Mouse (Mus musculus) ES-E14 (cell line): ENCODE measurements around the gene Abhd11. TPM values are rescaled to one million over a fixed set of nuclear protein-coding genes. Genes with fewer than 3 reads are reported as not detected.

Source experiments
- DNase-seq: peaks from one replicate; pipeline ENCODE4 v3.0.0-alpha.2; 2013; ENCODE audit warnings: low read depth, low spot score
- H3K27ac ChIP-seq: 2 replicates; pipeline ENCODE4 v1.5.1; 2012; ENCODE audit warnings: low read depth, mild to moderate bottlenecking, low read length, moderate library complexity, mixed read lengths; ENCODE audit not compliant: poor library complexity, insufficient read depth, severe bottlenecking
- H3K36me3 ChIP-seq: 2 replicates; pipeline ENCODE4 v1.6.1; 2012; ENCODE audit warnings: mild to moderate bottlenecking, low read length, moderate library complexity, mixed read lengths; ENCODE audit not compliant: control insufficient read depth, poor library complexity, insufficient read depth, severe bottlenecking
- H3K4me1 ChIP-seq, 2 experiments: fragments of 150-350 bp in 1 of 2; sonication (generic) in 1 of 2; 2 replicates each; pipeline ENCODE4 v1.6.1; 2012; ENCODE audit warnings: low read length in 2 of 2, mild to moderate bottlenecking in 1 of 2, mixed read lengths in 1 of 2; ENCODE audit not compliant: control insufficient read depth in 2 of 2, insufficient read depth in 2 of 2, poor library complexity in 1 of 2
- H3K4me3 ChIP-seq, 2 experiments: fragments of 150-350 bp in 1 of 2; sonication (generic) in 1 of 2; 2 replicates each; pipeline ENCODE4 v1.5.1; 2012; ENCODE audit warnings: low read length in 2 of 2, low read depth in 1 of 2, mild to moderate bottlenecking in 1 of 2, mixed read lengths in 1 of 2; ENCODE audit not compliant: insufficient read depth in 1 of 2, poor library complexity in 1 of 2, severe bottlenecking in 1 of 2
- H3K9ac ChIP-seq: 2 replicates; pipeline ENCODE4 v1.6.1; 2012; ENCODE audit warnings: low read depth, mild to moderate bottlenecking, low read length, mixed read lengths; ENCODE audit not compliant: poor library complexity, insufficient read depth, severe bottlenecking
- H3K9me3 ChIP-seq: fragments of 150-350 bp; sonication (generic); 2 replicates; pipeline ENCODE4 v1.6.1; 2012; ENCODE audit warnings: low read depth, mild to moderate bottlenecking, low read length; ENCODE audit not compliant: control insufficient read depth, insufficient read depth
- CHD2 ChIP-seq: IDR thresholded peaks from 2 replicates; pipeline ENCODE4 v1.6.1; 2014; ENCODE audit warnings: mild to moderate bottlenecking, low read depth, low read length, inconsistent platforms
- HCFC1 ChIP-seq: IDR thresholded peaks from 2 replicates; pipeline ENCODE4 v1.6.1; 2012; ENCODE audit warnings: low read length, inconsistent platforms, borderline replicate concordance; ENCODE audit not compliant: insufficient read depth
- MAFK ChIP-seq: IDR thresholded peaks from 2 replicates; pipeline ENCODE4 v1.6.1; 2014; ENCODE audit warnings: mild to moderate bottlenecking, low read depth, low read length, inconsistent platforms; ENCODE audit not compliant: insufficient read depth
- ZC3H11A ChIP-seq: IDR thresholded peaks from 2 replicates; pipeline ENCODE4 v1.6.1; 2012; ENCODE audit warnings: low read depth, mild to moderate bottlenecking, inconsistent platforms, low read length, borderline replicate concordance
- ZNF384 ChIP-seq: IDR thresholded peaks from 2 replicates; pipeline ENCODE4 v1.6.1; 2012; ENCODE audit warnings: low read depth, low read length, inconsistent platforms
- in situ Hi-C, 2 experiments: fragments of 600-800 bp; cut with MboI; formaldehyde crosslinking; loops; one replicate each; pipeline ENCODE4 v1.15.1; 2025; ENCODE audit warnings: low sequenced_read_pairs in 2 of 2, inconsistent platforms in 1 of 2; ENCODE audit not compliant: unreplicated experiment in 2 of 2
- total RNA-seq: library from RNA; depleted of rRNA; stranded (reverse); fragments of 300-350 nt; gene quantifications from 2 replicates; pipeline ENCODE4 v1.2.3, GENCODE M21; 2012

Gene Abhd11
- total RNA-seq, 1 experiment = 64.8 TPM

DNA sequence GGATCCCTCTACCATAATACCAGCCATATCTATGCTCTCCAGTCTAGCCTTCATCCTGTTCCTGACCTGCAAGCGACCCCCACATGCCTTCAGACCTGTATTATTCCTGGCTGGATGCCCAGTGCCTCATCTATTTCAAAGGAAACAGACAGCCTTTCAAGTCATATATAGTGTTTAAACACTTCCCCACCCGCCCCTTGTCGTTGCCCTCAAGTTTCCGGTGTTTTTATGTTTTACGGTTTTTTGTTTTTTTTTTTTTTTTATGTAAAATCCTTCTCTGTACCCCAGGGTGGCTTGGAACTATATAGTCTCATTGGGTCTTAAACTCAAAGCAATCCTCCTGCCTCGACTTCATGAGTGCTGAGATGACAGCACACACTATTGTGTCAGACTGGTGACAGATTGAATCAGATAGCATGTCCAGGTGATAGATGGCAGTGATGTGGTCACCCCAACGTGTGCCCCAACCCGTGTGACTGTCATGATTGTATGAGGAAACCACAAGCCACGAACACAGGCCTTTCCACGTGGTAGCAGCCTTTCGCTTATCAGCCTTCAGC is 15.8 kb downstream of the Abhd11 start:
- in situ Hi-C loops = no loop called here
- Histone ChIP-seq H3K4me3 (no peak overlapping the region), H3K27ac (no peak overlapping the region), H3K9me3 (no peaks in the 10 kb centered on the region), H3K36me3 (no peaks in the 10 kb centered on the region), H3K4me1 (peaks cover 0 to 14% of the 10 kb centered on the region in 2 experiments; a peak in 3 of 4 replicates), H3K9ac (no peak overlapping the region)
- TF ChIP-seq ZNF384 = no peak
- no peak for TF ChIP-seq CHD2
- no peak for TF ChIP-seq ZC3H11A
- no peak for TF ChIP-seq HCFC1
- no peak for TF ChIP-seq MAFK
- DNase-seq = no peak

DNA sequence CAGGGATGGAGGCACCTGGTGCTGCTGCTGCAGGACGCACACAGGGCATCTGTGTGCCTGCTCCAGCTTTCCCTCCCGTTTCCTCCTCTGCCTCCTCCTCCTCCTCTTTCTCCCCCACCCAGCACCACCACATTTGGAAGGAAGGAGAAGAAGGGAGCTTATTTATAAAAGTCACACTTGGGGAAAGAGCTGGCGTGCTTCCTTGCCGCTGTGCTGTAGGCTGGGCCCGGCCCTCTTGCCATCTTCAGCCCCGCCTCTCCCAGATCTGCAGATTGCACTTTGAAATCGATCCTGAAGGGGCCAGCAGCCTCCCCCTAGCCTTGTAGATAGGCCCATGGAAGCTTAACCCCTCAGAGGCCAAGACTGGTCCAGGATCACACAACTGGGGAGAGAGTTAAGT is 16.9 kb downstream of the Abhd11 start:
- TF ChIP-seq HCFC1 (no peak), ZNF384 (no peak), ZC3H11A (no peak), MAFK (no peak), CHD2 (no peak)
- Histone ChIP-seq H3K9me3 (no peaks in the 10 kb centered on the region), H3K4me3 (no peak overlapping the region), H3K4me1 (peaks cover 0 to 14% of the 10 kb centered on the region in 2 experiments; a peak in 3 of 4 replicates), H3K36me3 (no peaks in the 10 kb centered on the region), H3K9ac (no peak overlapping the region), H3K27ac (no peak overlapping the region)
- in situ Hi-C loops = no loop called here
- DNase-seq = no peak

DNA sequence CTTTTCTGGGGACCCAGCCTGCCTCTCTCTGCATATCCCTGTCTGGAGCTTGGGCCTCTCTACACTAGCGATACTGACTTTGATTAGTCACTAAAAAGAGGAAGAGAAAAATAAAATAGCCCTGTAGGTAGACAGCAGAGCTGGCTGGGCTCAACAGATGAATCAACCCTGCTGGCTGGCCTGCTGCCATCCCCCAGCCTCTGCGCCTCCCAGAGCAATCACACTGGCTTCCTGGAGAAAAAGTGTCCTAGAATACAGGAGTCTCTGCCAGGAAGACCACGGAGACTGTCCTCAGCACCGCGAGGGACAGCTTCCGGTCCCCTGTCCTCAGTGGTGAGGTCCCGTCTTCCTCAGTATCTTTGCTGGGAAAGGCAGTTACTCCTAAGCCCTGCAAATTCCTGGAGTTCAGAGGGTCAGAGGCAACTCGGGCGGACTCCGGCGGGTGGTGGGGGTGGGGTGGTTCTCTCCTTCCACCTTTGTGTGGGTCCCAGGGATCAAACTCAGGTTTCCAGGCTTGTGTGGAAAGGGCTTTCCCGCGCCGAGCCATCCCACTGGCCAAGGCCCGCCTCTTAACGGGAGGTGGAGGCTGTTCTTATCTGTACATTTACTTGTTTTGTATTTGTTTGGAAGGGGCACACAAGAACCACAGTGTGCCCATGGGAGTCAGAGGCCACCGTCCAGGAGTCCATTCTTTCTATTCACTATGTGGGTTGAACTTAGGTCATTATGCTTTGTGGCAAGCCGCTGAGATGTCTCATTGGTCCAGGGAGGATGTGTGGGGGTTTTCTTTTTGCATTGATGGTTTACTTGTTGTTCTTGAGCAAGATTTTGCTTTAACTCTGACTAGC is 20.3 kb downstream of the Abhd11 start:
- H3K9ac ChIP-seq = peak overlapping the region; percentile 13; the same call in 1 of the 2 replicates

DNA sequence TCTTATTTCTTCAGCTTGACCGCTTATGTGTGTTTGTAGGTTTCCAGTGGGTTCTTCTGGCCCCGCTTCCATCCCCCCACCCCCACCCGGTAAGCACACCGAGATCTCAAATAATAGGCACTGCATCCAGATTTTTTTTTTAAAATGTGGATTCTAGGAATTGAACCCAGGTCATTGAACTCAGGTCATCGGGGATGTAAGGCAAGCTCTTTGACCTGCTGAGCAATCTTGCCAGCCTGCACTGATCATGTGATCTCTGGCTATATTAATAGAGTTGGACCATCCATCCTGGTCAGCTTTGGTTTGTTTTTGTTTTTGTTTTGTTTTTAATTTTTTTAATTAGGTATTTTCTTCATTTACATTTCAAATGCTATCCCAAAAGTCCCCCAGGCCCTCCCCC is 23.6 kb downstream of the Abhd11 start:
- no peaks in the 10 kb centered on the region for H3K9me3 ChIP-seq
- H3K4me1 ChIP-seq = peaks cover 0 to 17% of the 10 kb centered on the region in 2 experiments; a peak in 2 of 4 replicates
- H3K27ac ChIP-seq = no peak overlapping the region
- no peak for DNase-seq
- in situ Hi-C loops = no loop called here
- no peak for TF ChIP-seq CHD2
- TF ChIP-seq MAFK = no peak
- no peak for TF ChIP-seq ZC3H11A
- no peak for TF ChIP-seq HCFC1
- no peak for TF ChIP-seq ZNF384
- no peak overlapping the region for H3K4me3 ChIP-seq
- no peaks in the 10 kb centered on the region; the same call in 1 of the 2 replicates for H3K36me3 ChIP-seq
- no peak overlapping the region for H3K9ac ChIP-seq

More for the DNA sequence above, 20.3 kb downstream of the Abhd11 start:
- no peak for DNase-seq
- no peaks in the 10 kb centered on the region for H3K36me3 ChIP-seq
- peaks cover 0 to 14% of the 10 kb centered on the region in 2 experiments; a peak in 2 of 4 replicates for H3K4me1 ChIP-seq
- TF ChIP-seq CHD2 (no peak), ZNF384 (no peak), HCFC1 (no peak)
- H3K4me3 ChIP-seq = no peak overlapping the region; a peak in 1 of 4 replicates
- in situ Hi-C loops = no loop called here
- no peaks in the 10 kb centered on the region for H3K9me3 ChIP-seq
- H3K27ac ChIP-seq = no peak overlapping the region
